Mouse (Mus musculus): ENCODE results near the gene F830045P16Rik.
"Not testable (repeated sequence)": the region's sequence is repeated elsewhere in the genome, so short reads cannot be mapped to it uniquely, and the experiment has no call there.

Gene F830045P16Rik

DNA sequence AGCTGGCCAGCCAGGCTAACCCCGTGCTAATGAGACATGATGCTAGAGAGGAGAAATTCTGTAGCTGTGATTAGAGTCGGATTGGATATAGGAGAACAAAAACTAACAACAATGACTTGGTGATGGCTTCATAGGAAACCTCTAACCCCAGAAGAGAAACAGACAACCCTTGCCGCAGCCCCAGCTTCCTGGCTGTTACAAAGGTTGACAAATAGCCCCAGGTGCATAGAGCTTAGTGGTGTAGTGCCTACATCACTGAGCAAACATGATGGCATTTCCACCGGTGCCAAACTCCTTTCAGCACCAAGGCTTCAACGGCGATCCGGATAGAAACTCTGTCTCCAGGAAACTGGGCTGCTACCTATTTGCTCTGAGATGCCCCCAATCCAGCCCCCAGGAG, 9.2 kb upstream of the F830045P16Rik start:
- DNase-seq (ENCODE audit: low read depth, low spot score) = no peak

DNA sequence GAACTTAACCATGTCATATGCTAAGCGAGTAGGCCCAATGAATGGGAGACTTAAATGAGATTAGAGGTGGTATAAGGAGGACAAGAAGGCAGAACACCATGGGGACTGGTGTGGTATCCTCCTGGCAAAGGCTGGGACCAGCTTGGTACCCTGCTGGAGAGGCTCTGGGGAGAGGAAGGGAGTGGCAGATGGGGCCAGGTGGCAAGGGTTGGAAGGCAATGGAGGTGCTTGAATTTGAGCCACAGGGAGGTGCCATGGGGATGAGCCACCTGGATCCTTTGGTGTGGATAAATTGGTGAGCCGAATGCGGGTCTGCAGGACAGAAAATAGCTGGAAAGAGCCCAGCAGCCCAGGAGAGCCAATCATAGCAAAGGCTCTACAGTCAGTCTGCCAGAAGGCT, 8.5 kb upstream of the F830045P16Rik start:
- DNase-seq (ENCODE audit: low read depth, low spot score) = no peak

DNA sequence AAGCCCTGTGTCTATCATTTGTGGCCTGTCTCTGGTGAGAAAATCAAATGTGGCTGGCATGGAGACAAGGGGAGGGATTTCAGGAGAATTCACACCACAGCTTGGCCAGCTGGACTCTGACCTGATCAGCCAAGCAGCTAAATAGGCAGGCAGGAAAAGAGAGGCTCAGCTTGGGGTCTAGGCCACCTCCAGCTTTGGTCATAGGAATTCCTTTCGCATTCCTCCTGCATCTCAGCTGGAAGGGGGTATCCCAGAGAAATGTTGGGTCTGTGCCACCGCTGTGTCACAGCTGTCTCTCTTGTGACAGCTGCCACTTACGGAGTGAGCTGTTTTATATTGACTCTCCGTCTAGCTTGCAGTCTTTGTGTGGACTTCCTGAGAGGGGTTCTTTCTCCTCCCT, 8.0 kb upstream of the F830045P16Rik start:
- no peak for DNase-seq (ENCODE audit: low read depth, low spot score)

DNA sequence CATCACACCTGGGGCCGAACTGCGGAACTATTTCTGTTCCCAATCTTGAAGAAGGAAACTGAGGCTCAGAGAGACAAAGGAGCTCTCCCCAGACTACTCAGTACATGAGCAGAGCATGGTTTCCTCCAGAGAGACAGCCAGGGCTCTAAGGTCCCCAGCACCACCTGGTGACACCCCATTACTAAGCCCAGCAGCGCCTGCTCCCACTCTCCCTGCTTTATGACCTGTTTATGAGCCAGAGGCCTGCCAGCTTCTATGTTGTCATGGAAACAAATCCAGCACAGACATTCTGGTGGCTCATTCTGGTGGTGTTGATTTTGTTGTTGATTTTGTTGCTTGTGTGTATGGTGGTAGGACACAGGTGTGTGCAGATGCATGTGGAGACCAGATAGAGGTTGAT, 3.6 kb upstream of the F830045P16Rik start:
- DNase-seq (ENCODE audit: low read depth, low spot score) = no peak

DNA sequence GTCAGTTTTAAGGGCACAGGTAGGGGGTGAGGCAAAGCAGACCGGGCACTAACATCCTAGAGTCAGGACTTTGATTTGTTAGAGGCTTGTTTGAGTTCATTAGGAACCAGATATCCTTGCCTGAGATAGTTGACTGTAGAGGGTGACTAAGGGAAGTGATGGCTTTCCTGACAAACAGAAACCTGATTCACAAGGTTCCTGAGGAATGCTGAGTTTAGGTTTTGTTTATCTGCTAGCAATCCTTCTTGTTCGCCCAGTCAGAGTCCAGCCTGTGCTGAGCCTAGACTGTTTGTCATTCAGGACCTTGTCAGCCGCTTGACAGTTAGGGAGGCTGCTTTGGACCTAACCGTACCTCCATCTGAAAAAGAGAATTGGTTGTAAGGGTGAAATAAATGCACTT, 2.8 kb upstream of the F830045P16Rik start:
- DNase-seq (ENCODE audit: low read depth, low spot score) = no peak

DNA sequence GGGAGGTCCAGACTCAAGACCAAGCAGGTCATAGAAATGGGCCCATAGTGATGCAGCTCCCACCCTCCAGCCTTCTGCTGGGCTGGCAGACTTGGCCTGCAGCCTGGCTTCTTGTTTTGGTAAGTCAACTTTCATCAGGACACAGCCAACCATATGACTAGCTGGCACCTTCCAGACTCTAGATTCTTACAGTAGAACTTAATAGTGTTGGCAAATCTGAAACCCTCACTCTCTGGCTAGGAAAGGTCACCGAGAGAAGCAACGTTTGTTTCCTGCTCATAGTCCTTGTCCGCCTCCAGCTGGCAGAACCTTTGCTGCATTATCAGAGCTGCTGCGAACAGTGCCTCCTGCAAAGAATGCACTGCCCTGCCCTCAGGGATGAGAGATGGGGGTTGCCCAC, 1.5 kb upstream of the F830045P16Rik start:
- no peak for DNase-seq (ENCODE audit: low read depth, low spot score)

DNA sequence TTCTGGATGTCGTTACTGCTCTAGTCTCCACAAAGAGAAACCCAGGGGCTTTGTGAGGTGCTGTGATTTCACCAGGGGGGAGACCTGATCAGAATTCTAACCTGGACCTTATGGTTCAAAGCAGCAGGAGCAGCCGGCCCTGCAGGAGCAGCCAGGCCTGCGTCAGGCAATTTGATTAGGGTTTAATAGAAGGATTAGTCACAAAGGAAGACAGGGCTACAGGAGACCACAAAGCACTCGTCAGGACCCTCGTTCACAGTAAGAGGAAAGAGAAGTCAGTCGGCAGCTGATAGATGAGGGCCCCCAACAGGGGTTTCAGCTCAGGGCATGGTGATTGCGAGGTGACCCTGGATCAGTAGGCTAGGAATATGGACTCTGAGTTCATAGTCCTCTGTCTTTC, 958 bp upstream of the F830045P16Rik start:
- DNase-seq (ENCODE audit: low read depth, low spot score) = no peak

DNA sequence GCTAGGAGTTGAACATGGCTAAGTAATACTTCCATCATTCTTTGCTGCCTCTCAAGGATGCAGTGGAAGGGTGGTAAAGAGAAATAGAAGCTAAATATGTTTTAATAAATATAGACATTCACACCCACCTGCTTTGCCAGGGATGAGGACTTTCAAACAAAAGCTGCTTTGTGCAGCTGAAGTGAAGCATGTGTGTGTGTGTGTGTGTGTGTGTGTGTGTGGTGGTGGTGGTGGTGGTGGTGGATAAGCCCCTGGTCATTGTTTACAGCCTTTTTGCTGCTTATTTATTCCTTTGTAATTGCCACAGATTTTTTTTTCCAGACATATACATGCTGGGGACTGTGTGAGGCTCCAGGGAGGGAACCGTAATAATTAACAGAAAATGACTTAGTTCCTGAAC, 524 bp upstream of the F830045P16Rik start:
- DNase-seq (ENCODE audit: low read depth, low spot score) = no peak

DNA sequence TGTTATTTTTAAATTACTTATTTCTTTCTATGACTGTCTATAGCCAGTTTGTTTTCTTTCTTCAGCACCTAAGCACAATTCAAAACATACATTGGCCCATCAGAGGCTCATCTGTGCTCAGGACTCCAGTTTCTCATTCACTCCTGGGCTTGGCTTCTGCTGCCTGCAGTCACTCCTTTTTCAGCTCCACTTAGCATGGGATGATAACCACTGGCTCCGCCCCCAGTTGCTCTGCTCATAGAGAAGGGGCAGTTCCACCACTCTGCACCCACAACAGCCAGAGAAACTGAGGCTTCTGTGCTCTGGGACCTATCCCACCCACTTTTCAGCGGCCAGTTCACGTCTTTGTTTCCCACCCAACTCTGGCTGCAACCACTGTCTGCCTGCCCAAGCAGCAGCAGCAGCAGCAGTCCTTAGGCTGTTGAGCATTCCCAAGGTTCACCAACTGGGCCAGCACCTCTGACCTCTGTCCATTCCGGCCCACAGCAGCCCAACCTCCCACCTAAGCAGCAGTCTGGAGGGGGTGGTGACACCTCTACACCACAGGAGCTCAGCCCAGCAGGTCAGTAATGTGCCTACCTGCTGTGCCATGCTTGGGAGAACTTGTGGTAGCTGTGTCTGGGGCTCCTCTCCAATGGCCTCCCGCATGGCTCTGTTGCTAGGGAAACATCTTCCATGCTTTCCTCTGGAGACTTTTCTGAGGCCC, 1.4 kb downstream of the F830045P16Rik start:
- no peak for DNase-seq (ENCODE audit: low read depth, low spot score)

DNA sequence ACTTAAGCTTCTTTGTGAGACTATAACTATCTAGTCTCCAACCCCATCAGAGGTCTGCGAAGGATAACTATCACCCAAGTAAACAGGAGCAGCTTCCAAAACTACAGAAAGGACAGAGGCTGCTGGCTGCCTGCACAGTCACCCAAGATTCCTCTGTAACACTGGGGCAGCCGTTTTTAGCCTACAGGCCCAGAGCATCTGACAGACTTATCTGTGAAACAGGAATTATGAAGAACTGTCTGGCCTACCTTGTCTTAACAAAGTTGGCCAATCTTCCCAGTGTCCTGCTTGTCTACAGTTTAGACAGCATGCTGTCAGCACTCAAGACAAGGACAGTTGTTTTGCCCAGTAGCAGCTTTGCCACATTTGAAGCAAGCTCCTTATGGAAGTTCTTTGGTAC, 4.5 kb downstream of the F830045P16Rik start:
- no peak for DNase-seq (ENCODE audit: low read depth, low spot score)

DNA sequence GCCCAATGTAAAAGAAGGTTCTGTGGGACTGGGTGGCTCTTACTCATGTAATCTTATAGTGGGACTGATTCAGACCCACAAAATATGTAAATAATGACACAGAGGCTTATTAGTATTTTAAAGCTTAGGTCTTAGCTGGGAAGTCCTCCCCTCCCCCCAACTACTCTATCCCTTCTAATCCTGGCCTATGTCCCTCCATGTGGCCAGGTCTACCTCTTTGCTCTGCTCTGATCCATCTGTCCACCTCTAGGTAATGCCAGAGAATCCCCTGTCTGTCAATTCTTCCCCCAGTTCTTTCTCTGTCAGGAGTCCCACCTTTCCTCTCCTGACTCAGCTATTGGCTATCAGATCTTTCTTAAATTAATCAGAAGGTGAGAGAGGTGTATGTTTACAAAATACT, 5.3 kb downstream of the F830045P16Rik start:
- no peak for DNase-seq (ENCODE audit: low read depth, low spot score)

DNA sequence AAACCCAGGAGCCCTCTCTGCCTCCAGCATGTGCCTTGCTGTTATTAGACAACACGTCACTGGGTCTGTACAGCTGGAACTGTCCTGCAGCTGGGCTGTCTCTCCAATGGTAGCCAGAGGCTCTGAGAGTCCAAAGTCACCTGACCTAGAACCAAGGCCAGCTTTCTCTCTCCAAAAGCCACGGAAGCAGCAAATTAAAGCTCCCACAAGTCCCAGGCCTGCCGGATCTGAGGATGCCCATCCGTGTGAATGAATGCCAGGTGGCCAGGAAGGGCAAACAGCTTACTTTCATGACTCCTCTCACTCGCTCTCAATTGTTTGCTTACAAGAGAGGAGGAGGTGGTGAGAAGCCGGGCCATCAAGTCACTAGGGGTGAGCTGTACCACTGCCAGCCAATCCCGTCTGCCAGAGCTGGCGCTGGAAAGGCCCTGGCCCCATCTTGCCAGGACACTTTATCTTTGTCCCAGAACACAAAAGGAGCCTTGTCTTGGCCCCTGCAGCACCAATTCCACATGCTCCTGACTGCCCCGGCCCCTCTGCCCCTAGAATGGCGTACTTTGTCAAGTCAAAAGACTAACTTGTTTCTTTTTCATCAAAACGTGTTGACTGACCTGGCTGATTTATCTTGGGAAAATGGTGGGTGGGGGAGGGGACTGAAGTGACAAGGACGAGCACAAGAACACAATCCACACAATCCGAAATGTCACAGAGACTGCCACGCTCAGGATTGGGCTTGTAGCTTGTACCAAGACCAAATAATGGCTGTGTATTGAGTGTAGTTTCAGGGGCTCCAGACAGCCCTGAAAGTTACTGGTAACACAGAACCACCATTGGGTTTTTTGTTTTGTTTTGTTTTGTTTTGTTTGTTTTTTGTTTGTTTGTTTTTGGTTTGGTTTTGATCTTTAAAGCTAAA, 6.8 kb downstream of the F830045P16Rik start:
- no peak for DNase-seq (ENCODE audit: low read depth, low spot score)

DNA sequence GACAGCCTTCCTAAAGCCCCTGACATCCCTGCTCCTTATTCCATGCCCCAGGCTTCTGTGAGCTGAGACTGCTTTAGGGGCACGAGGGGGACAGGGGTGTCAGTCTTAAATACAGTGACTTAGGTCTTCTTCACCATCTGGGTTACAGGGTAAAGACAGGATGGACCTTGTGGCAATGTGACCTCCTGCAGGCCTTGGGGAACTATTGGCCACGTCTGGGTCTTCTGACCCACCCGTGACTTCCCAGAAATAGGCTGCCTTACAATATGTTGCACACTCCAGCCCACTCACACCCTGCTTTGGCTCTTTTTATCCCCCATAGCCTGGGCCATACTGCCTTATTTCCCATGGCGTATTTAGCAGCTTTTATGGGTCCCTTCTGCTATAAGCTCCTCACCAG, 8.5 kb downstream of the F830045P16Rik start:
- DNase-seq (ENCODE audit: low read depth, low spot score) = no peak

DNA sequence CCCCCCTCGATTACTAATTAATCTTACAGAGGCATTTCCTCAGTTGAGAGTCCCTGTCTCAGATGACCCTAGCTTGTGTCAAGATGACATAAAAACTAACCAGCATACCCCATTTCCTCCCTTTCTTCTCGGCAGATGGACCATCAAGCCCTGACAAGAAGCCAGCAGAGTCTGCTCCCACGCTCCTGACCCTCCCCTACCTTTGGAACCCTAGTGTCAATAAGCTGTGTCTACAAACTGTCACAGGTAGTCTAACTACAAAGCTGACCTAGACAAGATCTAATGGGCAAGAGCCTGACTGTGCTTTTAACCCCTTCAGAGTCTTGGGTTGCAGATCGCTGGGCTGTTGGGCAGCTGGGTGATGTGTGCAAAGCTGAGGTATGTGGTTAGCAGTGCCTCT, 10.1 kb downstream of the F830045P16Rik start:
- no peak for DNase-seq (ENCODE audit: low read depth, low spot score)

DNA sequence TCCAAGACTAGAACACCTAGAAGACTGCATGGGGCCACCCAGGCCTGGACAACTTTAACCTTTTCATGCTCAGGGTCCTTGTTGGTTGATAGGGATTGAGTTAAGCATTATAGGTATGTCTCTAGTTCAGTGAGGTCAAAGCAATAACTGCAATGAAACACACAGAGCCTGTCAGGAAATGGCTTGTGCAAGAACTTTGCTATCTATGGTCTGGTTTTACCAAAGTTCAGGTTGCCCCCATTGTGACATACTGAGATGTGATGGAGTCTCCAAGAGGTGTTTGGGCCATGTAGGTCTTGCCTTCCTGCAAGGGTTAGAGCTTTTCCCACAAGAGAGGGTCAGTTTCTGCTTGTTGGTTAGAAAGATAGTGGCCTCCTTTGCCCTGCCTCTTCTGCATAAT, 10.8 kb downstream of the F830045P16Rik start:
- no peak for DNase-seq (ENCODE audit: low read depth, low spot score)

DNA sequence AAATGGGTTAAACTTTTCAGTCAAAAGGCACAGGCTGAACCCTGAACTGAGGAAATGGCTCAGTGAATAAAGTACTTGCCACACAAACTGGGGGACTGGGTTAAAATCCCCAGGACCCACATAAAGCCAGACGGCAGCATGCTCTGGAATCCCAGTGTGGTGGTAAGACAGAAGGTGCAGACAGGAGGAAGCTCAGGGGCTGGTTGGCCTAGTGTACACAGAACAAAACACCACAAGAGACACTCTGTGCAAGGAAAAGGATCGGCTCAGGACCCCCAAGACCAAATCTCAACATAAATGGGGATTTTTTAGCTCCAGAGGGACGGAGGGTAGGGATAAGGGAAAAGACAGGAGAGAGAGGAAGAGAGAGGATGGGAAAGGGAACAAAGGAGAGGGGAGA, 17.9 kb downstream of the F830045P16Rik start:
- DNase-seq (ENCODE audit: low read depth, low spot score) = no peak

DNA sequence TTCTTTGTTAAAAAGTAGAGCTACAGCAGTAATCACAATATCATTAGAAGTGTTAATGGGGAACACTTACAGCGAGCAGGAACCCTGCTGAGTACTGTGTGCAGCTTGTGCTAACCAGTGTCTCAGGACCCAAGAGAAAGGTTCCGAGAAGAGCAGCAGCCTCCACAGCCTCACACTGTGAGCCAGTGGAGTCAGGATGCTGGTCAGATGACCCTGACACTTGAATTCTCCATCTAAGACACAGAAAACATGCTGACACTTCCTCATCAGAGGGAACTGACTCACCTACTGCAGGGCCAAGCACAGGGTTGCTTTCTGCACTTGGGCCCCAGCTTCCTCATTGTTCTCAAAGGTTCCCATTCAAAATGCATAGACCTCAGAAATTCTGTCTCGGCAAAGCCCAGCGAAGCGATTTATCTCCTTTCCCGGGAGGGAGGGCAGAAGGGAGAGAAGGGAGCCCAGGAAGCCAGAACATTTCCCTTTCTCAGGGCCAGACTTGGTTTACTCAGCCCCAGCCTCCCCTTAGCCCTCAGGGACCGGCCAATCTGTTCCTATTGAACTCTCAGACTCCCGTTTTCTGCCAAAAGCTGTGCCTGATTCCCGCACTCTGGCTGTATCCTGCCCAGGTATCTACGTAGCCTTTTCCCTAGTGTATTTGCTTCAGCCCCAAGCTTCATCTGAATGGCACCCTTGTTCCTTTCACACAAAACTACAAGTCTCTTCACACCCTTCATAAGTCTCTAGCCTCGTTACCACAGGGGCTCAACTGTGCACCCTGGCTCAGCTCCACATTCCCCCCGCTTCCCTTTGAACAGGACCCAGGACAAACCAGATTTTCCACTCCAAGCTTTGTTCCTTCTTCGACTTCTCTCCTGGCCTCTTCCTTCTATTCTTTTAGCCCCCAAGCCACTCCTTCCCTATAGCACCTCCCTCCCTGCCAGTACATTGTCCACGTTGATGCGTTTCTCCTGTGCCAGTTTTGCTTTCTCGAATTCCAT, 21.2 kb downstream of the F830045P16Rik start:
- no peak for DNase-seq (ENCODE audit: low read depth, low spot score)

DNA sequence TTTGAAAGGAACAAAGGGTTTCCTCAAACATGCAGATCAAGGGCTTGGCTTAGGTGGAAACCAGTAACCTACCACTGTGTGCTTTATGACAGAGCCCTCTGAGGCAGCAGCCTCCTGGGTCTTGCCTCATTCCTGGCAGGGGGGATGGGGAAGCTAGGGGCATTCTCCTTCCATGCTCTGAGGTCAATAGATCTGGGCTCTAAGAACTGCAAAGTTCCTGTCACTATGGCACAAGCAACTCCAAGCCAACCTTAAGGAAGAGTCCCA, 22.1 kb downstream of the F830045P16Rik start:
- no peak for DNase-seq (ENCODE audit: low read depth, low spot score)

DNA sequence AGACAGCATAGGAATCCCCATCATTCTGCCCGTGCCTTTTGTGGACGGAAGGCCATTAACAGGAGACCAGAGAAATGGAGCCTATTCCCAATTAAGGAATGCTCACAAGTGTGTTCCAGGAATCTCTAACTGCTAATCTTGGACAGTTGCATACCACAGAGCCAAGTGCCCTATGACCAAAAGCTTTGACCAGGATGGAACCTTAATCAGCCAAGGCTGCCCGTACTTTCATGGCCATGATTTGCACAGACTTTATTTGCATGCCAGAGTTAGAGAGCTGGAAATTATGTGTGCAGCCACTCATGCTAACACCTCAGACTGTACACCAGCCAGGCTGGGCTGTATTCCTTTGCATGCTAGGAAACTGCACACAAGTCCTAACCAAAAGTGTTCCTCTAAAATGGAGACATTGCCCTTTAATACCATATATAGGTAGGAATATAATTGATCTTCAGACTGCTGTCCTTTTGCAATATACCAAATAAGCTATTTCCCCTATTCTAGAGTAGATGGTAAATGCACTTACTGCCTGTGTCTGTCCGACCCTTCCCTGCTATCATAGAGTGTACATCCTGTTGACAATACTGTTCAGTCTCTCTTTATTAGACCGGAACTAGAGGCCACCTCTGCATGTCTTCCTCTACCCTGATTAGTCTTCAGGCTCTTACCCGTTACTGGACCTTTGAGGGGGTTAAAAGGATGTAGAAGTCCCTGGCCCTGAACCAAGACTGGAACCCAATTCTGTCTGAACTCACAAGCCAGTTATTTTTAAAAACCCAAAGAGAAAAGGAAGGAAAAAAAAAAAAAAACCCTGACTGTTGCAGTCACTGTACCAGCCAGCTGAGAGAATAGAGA, 22.6 kb downstream of the F830045P16Rik start:
- no peak for DNase-seq (ENCODE audit: low read depth, low spot score)

DNA sequence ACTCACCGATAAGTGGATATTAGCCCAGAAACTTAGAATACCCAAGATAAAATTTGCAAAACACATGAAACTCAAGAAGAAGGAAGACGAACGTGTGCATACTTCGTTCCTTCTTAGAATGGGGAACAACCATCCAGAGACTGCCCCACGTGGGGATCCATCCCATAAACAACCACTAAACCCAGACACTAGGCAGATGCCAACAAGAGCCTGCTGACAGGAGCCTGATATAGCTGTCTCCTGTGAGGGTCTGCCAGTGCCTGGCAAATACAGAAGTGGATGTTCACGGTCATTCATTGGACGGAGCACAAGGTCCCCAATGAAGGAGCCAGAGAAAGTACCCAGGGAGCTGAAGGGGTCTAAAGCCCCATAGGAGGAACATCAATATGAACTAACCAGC, 24.3 kb downstream of the F830045P16Rik start:
- DNase-seq (ENCODE audit: low read depth, low spot score) = not testable (repeated sequence)

DNA sequence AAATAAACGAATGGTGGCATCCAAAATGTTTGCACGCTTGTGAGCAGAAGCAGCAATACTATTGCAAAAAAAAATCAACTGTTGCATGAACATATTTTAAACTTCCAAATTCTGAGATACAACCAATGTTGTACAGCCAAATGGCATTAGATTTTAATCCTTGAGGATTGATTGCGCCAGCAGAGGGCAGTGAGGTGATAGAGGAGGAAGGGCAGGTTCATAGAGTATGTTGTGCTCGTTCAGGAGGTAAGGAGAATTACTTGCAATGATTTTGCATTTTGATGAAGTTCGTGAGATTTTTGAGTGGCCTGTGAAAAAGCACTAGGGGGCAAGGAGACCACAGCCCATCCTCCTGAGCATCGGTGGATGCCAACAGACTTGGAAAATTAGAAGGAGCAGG, 33.8 kb downstream of the F830045P16Rik start:
- DNase-seq (ENCODE audit: low read depth, low spot score) = no peak

Data from c-Kit-negative CD71-positive TER-119-positive erythroid progenitor cells, embryonic 14.5 days (primary cell).